Mouse (Mus musculus) spleen, postnatal 4 days (tissue): ENCODE results near the gene B230217C12Rik.
A peak's percentile ranks its signal among the peaks of the same experiment; 100 is the strongest.
"Not testable (repeated sequence)": the region's sequence is repeated elsewhere in the genome, so short reads cannot be mapped to it uniquely, and the experiment has no call there.

Experiments used
- DNase-seq, 2 experiments: peaks; one replicate each; pipeline ENCODE4 v3.0.0; 2022; ENCODE audit warnings: low spot score in 2 of 2

B230217C12Rik gene

DNA sequence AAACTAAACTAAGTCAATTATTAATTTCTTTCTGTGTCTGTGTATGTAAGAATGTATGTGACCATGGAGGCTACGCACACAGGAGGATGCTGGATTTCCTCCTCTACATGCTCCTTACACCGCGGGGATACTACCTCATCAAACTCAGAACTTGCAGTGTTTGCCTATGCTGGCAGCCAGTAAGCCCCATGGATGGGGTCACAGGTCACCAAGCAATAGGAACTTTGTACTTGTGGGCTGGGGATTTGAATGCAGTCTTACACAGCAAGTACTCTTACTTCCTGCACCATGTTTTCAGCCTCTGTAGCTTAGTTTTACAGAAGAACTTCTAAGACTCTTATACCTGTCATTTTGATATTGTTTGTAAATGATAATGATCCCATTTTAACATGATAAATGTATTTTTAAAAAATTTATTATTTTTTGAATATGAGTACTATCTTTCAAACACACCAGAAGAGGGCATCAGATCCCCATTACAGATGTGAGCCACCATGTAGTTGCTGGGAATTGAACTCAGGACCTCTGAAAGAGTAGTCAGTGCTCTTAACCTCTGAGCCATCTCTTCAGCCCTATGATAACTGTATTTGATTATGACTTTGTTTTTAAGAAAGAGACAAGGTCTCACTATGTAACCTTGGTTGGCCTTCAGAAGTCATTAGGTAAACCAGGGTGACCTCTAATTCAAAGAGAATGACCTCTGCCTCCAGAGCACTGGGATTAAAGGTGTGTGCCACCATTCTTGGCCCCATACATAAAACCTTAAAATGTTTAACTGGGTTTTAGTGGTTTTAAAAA lies 25.7 kb downstream of the B230217C12Rik start:
- no peak for DNase-seq

DNA sequence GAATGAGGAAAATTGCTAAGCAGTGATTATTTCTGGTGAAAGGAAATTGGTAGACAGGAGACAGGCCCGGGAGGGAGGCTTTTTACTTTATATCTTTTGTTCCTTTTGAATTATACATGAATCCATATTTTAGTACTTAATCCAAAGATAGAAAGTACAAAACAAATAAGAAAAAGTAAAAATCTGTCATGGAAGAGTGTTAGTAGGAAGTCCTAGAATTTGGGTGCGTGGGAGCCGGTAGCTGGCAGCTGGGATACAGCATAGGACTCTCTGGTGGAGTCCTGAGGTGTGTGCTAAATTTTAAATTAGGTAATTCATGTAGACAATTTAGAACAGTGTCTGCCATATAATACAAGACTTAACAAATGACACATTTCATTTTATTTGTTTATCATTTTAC lies 27.0 kb downstream of the B230217C12Rik start:
- DNase-seq: no peak

DNA sequence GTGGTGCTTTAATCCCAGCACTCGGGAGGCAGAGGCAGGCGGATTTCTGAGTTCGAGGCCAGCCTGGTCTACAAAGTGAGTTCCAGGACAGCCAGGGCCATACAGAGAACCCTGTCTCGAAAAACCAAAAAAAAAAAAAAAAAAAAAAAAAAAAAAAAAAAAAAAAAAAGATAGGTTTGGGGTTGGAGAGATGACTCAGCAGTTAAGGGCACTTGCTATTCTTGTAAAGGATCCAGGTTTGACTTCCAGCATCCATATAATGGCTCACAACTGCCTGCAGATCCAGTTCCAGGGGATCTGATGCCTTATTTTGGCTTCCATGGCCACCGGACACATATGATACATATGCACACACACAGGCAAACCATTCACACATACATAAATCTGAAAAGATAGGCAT lies 31.8 kb downstream of the B230217C12Rik start:
- DNase-seq: not testable (repeated sequence)

DNA sequence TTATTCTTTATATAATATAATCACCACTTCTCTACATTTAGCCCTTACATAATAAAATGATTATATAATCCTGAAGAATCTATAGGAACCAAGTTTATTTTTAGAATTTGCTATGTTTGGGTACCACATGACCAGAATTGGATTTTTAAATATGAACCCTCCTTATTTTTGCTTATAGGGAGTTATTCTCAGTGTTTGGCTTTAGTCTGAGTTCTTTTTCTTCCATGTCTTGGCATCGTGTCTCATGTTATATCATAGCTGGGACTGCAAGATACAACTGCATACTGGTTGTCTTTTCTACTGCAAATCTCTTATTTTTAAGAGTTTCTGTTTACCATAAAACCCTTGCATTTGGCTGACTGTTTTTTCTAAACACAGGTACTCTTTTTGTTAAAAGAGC lies 33.8 kb downstream of the B230217C12Rik start:
- DNase-seq: no peak

DNA sequence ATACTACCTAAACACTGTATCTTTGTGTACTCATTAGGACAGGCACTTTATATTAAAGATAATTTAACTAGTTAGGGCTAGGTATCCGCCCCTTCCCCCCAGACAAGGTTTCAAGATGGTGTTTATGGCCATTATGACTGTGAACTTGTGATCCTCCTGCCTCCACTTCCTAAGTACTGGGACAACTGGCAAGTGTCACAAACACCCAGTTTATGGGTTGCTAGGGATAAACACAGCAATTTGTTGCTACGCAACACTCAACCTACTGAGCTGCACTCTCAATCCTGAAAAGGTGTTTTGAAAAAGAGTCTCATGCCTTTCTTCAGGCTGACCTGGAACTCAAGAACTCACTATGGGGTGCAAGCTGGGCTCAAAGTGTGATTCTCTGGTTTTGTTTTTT lies 36.8 kb downstream of the B230217C12Rik start:
- no peak for DNase-seq

DNA sequence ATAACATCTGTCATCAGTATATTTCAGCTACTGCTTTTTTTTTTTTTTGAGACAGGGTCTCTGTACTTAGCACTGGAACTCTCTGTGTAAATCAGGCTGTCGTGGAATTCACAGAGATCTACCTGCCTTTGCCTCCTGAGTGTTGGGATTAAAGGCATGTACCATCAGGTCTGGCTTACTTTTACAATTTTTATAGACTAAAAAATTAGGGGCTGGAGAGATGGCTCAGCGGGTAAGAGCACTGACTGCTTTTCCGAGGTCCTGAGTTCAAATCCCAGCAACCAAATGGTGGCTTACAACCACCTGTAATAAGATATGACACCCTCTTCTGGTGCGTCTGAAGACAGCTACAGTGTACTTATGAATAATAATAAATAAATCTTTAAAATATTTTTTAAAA lies 39.8 kb downstream of the B230217C12Rik start:
- DNase-seq: no peak

DNA sequence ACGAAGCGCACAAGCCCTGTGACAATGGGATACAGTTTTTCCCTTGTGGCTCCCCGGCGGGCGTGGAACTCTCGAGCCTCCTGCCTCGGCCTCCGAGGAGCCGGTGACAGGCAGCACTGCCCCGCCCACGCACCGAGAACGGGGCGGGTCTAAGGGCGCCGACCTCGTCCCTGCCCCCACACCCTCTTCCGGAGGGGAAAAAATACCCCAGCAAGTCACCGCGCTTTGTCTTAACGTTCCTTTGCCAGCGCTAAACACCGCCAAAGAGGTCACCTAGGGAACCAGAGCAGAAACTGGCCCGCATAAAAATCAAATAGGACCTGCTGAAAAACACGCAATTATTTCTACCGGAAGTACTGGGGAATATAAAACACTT lies 43.0 kb downstream of the B230217C12Rik start:
- peak; percentile 83 to 91 for DNase-seq

DNA sequence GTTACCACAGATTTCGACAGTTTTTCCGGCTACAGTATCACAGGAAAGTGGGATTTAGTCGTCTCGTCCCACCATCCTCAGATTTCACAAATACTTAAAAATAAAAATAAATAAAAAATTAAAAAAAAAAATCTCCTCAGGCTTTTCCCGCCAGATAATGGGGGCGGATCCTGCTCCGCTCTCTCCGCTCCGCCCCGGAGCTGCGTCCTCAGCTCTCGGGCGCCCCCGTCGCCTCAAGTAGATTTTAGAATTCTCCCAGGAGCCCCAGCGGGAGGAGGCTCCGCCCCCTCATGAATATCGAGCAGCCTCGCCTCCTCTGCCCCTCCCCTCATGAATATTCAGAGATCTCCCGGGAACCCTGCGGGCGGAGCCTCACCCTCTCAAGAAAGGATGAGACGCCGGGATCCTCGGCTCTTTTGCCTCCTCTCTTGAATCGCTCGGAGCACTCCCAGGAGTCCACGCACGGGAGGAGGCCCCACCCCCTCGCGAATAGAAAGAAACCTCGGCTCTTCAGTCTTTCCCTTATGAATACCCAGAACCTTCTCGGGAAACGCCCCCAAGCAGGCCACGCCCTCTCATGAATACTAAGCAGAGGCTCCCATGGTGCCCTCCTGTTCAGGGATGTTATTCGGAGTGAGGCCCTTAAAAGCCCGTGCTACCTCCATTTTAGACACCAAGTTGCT lies 43.5 kb downstream of the B230217C12Rik start, which contains the start of gene Fbxo47:
Gene Fbxo47, minus strand, starts transcription at position 237 of the 683 bp plus-strand sequence.
- DNase-seq: peak; percentile 96 to 97

DNA sequence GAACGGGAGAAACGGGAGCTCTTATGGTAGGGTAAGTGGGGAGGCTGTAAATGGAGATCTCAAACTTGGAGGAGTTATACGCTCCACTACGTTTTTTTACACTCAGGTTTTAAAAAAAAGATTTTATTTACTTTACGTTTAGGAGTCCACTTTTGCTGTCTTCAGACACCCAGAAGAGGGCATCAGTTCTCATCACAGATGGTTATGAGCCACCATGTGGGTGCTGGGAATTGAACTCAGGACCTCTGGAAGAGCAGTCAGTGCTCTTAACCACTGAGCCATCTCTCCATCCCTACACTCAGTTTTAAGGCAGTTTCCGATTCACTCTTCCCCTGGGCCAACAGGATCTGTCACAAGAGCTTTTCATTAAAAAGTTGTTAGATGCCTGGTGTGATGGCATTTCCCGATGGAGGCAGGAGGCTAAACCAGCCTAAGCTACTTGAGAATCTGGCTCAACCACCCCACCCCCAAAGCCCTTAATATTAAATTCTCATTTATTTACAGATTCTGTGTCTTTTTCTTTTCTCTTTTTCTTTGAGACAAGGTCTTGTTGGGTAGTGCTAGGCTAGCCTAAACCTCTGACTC lies 44.1 kb downstream of the B230217C12Rik start:
- DNase-seq: no peak

DNA sequence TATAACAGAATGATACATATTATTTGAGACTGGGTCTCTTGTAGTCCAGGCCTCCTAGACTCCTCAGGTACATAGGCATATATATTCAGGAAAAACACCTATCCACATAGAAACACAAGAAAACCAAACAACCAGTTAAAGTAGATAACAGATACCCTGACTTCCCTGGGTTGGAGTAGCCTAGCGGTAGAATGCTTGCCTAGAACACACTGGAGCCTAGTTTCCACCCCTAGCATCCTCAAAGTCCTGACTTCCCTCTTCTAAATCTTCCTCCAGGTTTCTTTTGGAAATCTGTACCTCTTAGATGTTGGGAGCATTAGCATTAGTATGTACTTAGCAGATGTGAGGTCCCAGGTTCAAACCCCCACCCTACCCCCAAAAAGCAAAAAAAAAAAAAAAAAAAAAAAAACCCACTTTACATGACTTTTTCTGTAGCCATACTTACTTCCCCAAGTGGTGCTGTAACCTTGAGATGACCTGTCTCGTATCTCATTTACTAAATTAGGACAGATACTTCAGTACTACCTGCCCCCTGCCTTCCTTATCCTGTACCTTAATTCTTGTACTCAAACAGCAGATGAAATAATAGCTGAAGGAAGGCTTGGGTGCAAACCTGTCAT lies 44.8 kb downstream of the B230217C12Rik start:
- no peak for DNase-seq

DNA sequence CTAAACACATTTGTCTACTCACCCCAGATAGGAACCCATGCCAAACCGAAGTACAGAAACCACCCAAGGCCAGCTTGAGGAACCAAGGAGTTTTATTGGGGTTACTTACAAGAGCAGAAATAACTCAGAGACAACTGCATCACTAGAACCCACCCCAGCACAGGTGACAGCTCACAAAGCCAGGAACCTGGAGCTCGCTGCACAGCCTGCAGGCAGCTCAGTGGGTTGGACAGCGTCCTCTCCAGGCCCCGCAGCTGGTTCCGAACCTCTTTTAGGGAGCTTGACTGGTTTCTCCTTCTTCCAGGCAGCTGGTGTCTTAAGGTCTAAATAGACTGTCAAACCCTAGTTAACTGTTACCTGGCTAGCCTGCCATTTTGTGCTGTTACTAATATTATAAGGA lies 51.2 kb downstream of the B230217C12Rik start:
- no peak for DNase-seq
